Mouse (Mus musculus): Measurements from ENCODE around the gene Prpf19. TPM values are rescaled to one million over a fixed set of nuclear protein-coding genes. Genes with fewer than 3 reads are reported as not detected.

Gene Prpf19
- total RNA-seq, 1 experiment from 2014 or later = 223 TPM

GRCm38 (mm10) chr19:10938771-10939170 is 43.7 kb downstream of the Prpf19 start:
- no peak for DNase-seq

GRCm38 (mm10) chr19:10940097-10940800 is 45.2 kb downstream of the Prpf19 start:
- DNase-seq = peak; percentile 81

GRCm38 (mm10) chr19:10940801-10941457 is 45.9 kb downstream of the Prpf19 start:
- peak; percentile 37 for DNase-seq

- DNase-seq = no peak
Observed at GRCm38 (mm10) chr19:10943955-10944354, 48.9 kb downstream of the Prpf19 start.

GRCm38 (mm10) chr19:10946506-10946905 is 51.5 kb downstream of the Prpf19 start:
- no peak for DNase-seq

GRCm38 (mm10) chr19:10947219-10947618 is 52.2 kb downstream of the Prpf19 start:
- DNase-seq = no peak

GRCm38 (mm10) chr19:10948416-10948815 is 53.4 kb downstream of the Prpf19 start:
- DNase-seq = peak; percentile 15

GRCm38 (mm10) chr19:10949112-10949511 is 54.1 kb downstream of the Prpf19 start, which contains the start of gene Ccdc86:
Gene Ccdc86 (minus strand): TSS chr19:10949266.
- peak; percentile 92 for DNase-seq

GRCm38 (mm10) chr19:10949558-10949957 is 54.5 kb downstream of the Prpf19 start:
- DNase-seq = no peak

GRCm38 (mm10) chr19:10952021-10952939 is 57.2 kb downstream of the Prpf19 start:
- no peak for DNase-seq

Other genes with a start within 250 kb of the Prpf19 start
- not detected in 2 replicates for gene Pga5, start 217.2 kb upstream of the Prpf19 start, total RNA-seq (2021)
- 32.4 and 33.6 TPM in 2 replicates for gene Vps37c, start 206.5 kb upstream of the Prpf19 start, total RNA-seq (2021)
- 0.12 TPM in 1 of 2 replicates, not detected in the other for gene Cd5, start 156.2 kb upstream of the Prpf19 start, total RNA-seq (2021)
- not detected in 2 replicates for gene Cd6, start 65.2 kb upstream of the Prpf19 start, total RNA-seq (2021)
- gene Slc15a3, start 55.5 kb upstream of the Prpf19 start, total RNA-seq (2021) = 3.2 and 4.0 TPM in 2 replicates
- 30.5 and 32.8 TPM in 2 replicates for gene Tmem132a, start 25.3 kb upstream of the Prpf19 start, total RNA-seq (2021)
- 143 and 161 TPM in 2 replicates for gene Tmem109, start 13.2 kb upstream of the Prpf19 start, total RNA-seq (2021)
- gene Zp1, start 25.4 kb downstream of the Prpf19 start, total RNA-seq (2021) = not detected in 2 replicates
- gene Ptgdr2, start 41.9 kb downstream of the Prpf19 start, total RNA-seq (2021) = 0.12 and 0.48 TPM in 2 replicates
- 14.5 and 16.7 TPM in 2 replicates for gene Ccdc86, start 54.0 kb downstream of the Prpf19 start, total RNA-seq (2021)
- gene Ms4a10, start 79.4 kb downstream of the Prpf19 start, total RNA-seq (2021) = 30.9 and 39.3 TPM in 2 replicates
- gene Ms4a15, start 98.0 kb downstream of the Prpf19 start, total RNA-seq (2021) = not detected in 2 replicates
- gene Ms4a18, start 122.8 kb downstream of the Prpf19 start, total RNA-seq (2021) = not detected in 2 replicates
- 0.90 and 0.94 TPM in 2 replicates for gene Ms4a8a, start 185.9 kb downstream of the Prpf19 start, total RNA-seq (2021)
- not detected in 2 replicates for gene 1700017D01Rik, start 235.6 kb downstream of the Prpf19 start, total RNA-seq (2021)

Measured in adrenal gland, postnatal 25 days (tissue).